8 mouse cellular contexts compared by ENCODE assay signal in the genomic region with DNA sequence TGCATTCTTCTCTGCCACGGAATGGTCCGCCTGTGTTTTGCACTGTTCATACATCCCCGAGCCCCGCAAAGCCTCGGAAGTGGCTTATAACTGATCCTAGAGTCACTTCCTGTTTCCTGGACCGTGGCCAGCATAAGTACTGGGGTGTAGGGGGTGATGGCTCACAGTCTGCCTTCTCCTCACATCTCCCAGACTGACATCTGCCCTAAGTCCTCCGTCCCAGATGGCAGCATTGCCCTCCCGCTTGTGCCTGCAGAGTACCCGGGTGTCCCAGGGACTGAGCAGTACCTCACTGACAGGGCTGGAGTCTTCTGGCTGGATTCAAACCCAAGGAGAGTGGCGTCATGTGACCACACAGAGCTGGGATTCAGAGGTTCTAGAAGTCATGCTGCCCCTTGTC. TPM values are rescaled to one million over a fixed set of nuclear protein-coding genes. Genes with fewer than 3 reads are reported as not detected.
A peak's percentile ranks its signal among the peaks of the same experiment; 100 is the strongest.
DNase-seq lines count a peak whose midpoint lies in the region; ATAC-seq and TF ChIP-seq lines count a peak whose summit lies in the region.
"Had no signal": no experiment of that assay in that cellular context is flagged by ENCODE, and none has a peak within 500 bp of the region (broad histone marks: within the 10 kb centered on the region; RNA-seq: fewer than 3 reads in every experiment).

No protein-coding gene starts in this region.

- no peak; the same call in 1 of the 2 replicates for TF ChIP-seq POLR2A in bone marrow, adult 2 months (IDR thresholded peaks at IDR 0.05; ENCODE audit: borderline replicate concordance, control insufficient read depth, low read depth, low read length)

- H3K27ac ChIP-seq in lung, embryonic 16.5 days (ENCODE audit: low read length): no peak overlapping the region
- H3K27ac ChIP-seq in bone marrow, adult 2 months (ENCODE audit: control insufficient read depth, insufficient read depth, low read depth, low read length, poor library complexity): no peak overlapping the region
- 0 out of 2 replicates have a peak overlapping the region, but pooled peaks have one; percentile 20 for H3K27ac ChIP-seq in limb, embryonic 10.5 days
- H3K27ac ChIP-seq: embryonic facial prominence, embryonic 12.5 days had no signal

- 35% methylated on average over 10 of the region's 10 CpGs for WGBS in lung, embryonic 16.5 days
- WGBS in bone marrow, adult 2 months: 5% methylated on average over 10 of the region's 10 CpGs
- WGBS in limb, embryonic 10.5 days: 50% methylated on average over 10 of the region's 10 CpGs

- ATAC-seq in lung, embryonic 16.5 days (ENCODE audit: low read depth): peak; percentile 15; the same call in 1 of the 2 replicates

- H3K9me3 ChIP-seq in lung, embryonic 16.5 days (ENCODE audit: control insufficient read depth, low read length): no peaks in the 10 kb centered on the region
- H3K9me3 ChIP-seq in limb, embryonic 10.5 days (replicated peaks): no peaks in the 10 kb centered on the region
- H3K9me3 ChIP-seq: embryonic facial prominence, embryonic 12.5 days had no signal

- no peak for TF ChIP-seq CTCF in bone marrow, adult 2 months (IDR thresholded peaks at IDR 0.05; ENCODE audit: control insufficient read depth, insufficient read depth, low read length)

- no peaks in the 10 kb centered on the region for H3K4me1 ChIP-seq in lung, embryonic 16.5 days (replicated peaks; ENCODE audit: control insufficient read depth, insufficient read depth, low read length)
- peaks cover 3% of the 10 kb centered on the region; the same call in 1 of the 2 replicates for H3K4me1 ChIP-seq in bone marrow, adult 2 months (ENCODE audit: control insufficient read depth, insufficient read depth, low read length)
- peaks cover 10% of the 10 kb centered on the region for H3K4me1 ChIP-seq in limb, embryonic 10.5 days
- H3K4me1 ChIP-seq: embryonic facial prominence, embryonic 12.5 days had no signal

- no peak overlapping the region for H3K4me3 ChIP-seq in lung, embryonic 16.5 days (ENCODE audit: low read length)
- H3K4me3 ChIP-seq in bone marrow, adult 2 months (replicated peaks; ENCODE audit: control insufficient read depth, low read depth, low read length): peak overlapping the region; percentile 4
- H3K4me3 ChIP-seq in limb, embryonic 10.5 days: no peak overlapping the region
- H3K4me3 ChIP-seq: embryonic facial prominence, embryonic 12.5 days had no signal

- no peak overlapping the region for H3K9ac ChIP-seq in lung, embryonic 16.5 days (ENCODE audit: low read length)
- H3K9ac ChIP-seq: embryonic facial prominence, embryonic 12.5 days had no signal

- H3K27me3 ChIP-seq in lung, embryonic 16.5 days (ENCODE audit: control insufficient read depth, insufficient read depth, low read depth, low read length): no peaks in the 10 kb centered on the region
- H3K27me3 ChIP-seq in limb, embryonic 10.5 days (ENCODE audit: low read depth, poor library complexity, severe bottlenecking): no peaks in the 10 kb centered on the region

- DNase-seq in lung, postnatal 25 days (ENCODE audit: low spot score): no peak
- no peak for DNase-seq in limb, embryonic 10.5 days (ENCODE audit: low spot score)
- peak; percentile 22 for DNase-seq in skeletal muscle tissue, adult 2 months (ENCODE audit: low read depth, low spot score)
- no peak for DNase-seq in left cerebral cortex, postnatal 25 days (ENCODE audit: low spot score in 2 of 2)
- no peak for DNase-seq in cerebellum, adult 8-10 months

- no peaks in the 10 kb centered on the region for H3K36me3 ChIP-seq in lung, embryonic 16.5 days (ENCODE audit: control insufficient read depth, insufficient read depth, low read length)
- H3K36me3 ChIP-seq in limb, embryonic 10.5 days: no peaks in the 10 kb centered on the region
- H3K36me3 ChIP-seq: embryonic facial prominence, embryonic 12.5 days had no signal

- H3K4me2 ChIP-seq in lung, embryonic 16.5 days (ENCODE audit: low read depth, low read length): no peak overlapping the region
- H3K4me2 ChIP-seq: embryonic facial prominence, embryonic 12.5 days had no signal

- intact Hi-C loops in left cerebral cortex, postnatal 25 days (cut with DNase I): loop anchor here (1.0 to 5.0 kb wide), 4 partner anchors 33 to 249 kb away; no protein-coding TSS in a partner anchor

RNA-seq across cellular contexts. Expression of gene Otos, which starts 0.4 kb away (rescaled TPM):
- polyA plus RNA-seq in lung, embryonic 16.5 days (2015; fragmentation: Nextera tagmentation; extraction: Ambion mirVana): 0.23 TPM in 1 of 2 replicates, not detected in the other
- 0.32 TPM in 1 of 2 replicates, not detected in the other for polyA plus RNA-seq in bone marrow, adult 2 months (2011; ENCODE audit: insufficient read depth, insufficient read length, low replicate concordance, missing spikeins)
- polyA plus RNA-seq in limb, embryonic 10.5 days (2016; fragmentation: Nextera tagmentation; extraction: Ambion mirVana): 0.15 TPM in 1 of 2 replicates, not detected in the other
- total RNA-seq in left cerebral cortex, postnatal 25 days (2021): not detected

RNA-seq across cellular contexts. Expression of gene Cops9, which starts 6.4 kb away (rescaled TPM):
- 386 and 399 TPM in 2 replicates for polyA plus RNA-seq in lung, embryonic 16.5 days (2015; fragmentation: Nextera tagmentation; extraction: Ambion mirVana)
- 151 and 176 TPM in 2 replicates for polyA plus RNA-seq in bone marrow, adult 2 months (2011; ENCODE audit: insufficient read depth, insufficient read length, low replicate concordance, missing spikeins)
- polyA plus RNA-seq in limb, embryonic 10.5 days (2016; fragmentation: Nextera tagmentation; extraction: Ambion mirVana): 327 and 345 TPM in 2 replicates
- 100 to 1,000 TPM; 232 to 248 TPM for total RNA-seq in left cerebral cortex, postnatal 25 days (2021)

RNA-seq across cellular contexts. Expression of gene Olfr12, which starts 30.6 kb away (rescaled TPM):
- polyA plus RNA-seq in lung, embryonic 16.5 days (2015; fragmentation: Nextera tagmentation; extraction: Ambion mirVana): not detected in 2 replicates
- not detected in 2 replicates for polyA plus RNA-seq in bone marrow, adult 2 months (2011; ENCODE audit: insufficient read depth, insufficient read length, low replicate concordance, missing spikeins)
- polyA plus RNA-seq in limb, embryonic 10.5 days (2016; fragmentation: Nextera tagmentation; extraction: Ambion mirVana): not detected in 2 replicates
- not detected for total RNA-seq in left cerebral cortex, postnatal 25 days (2021)
- polyA plus RNA-seq: embryonic facial prominence, embryonic 12.5 days had no signal

RNA-seq across cellular contexts. Expression of gene Olfr1410, which starts 42.6 kb away (rescaled TPM):
- polyA plus RNA-seq in lung, embryonic 16.5 days (2015; fragmentation: Nextera tagmentation; extraction: Ambion mirVana): not detected in 2 replicates
- not detected in 2 replicates for polyA plus RNA-seq in bone marrow, adult 2 months (2011; ENCODE audit: insufficient read depth, insufficient read length, low replicate concordance, missing spikeins)
- not detected in 2 replicates for polyA plus RNA-seq in limb, embryonic 10.5 days (2016; fragmentation: Nextera tagmentation; extraction: Ambion mirVana)
- total RNA-seq in left cerebral cortex, postnatal 25 days (2021): not detected
- polyA plus RNA-seq: embryonic facial prominence, embryonic 12.5 days had no signal

RNA-seq across cellular contexts. Expression of gene Olfr1411, which starts 54.0 kb away (rescaled TPM):
- not detected in 2 replicates for polyA plus RNA-seq in lung, embryonic 16.5 days (2015; fragmentation: Nextera tagmentation; extraction: Ambion mirVana)
- not detected in 2 replicates for polyA plus RNA-seq in bone marrow, adult 2 months (2011; ENCODE audit: insufficient read depth, insufficient read length, low replicate concordance, missing spikeins)
- polyA plus RNA-seq in limb, embryonic 10.5 days (2016; fragmentation: Nextera tagmentation; extraction: Ambion mirVana): not detected in 2 replicates
- total RNA-seq in left cerebral cortex, postnatal 25 days (2021): not detected
- polyA plus RNA-seq: embryonic facial prominence, embryonic 12.5 days had no signal
